Mouse (Mus musculus): ENCODE results near the gene Cbarp. TPM values are rescaled to one million over a fixed set of nuclear protein-coding genes. Genes with fewer than 3 reads are reported as not detected.

The Cbarp gene
- total and polyA plus RNA-seq, 3 experiments = 3.0 to 4.9 (median 3.9) TPM

- Histone ChIP-seq H3K27ac (no peak overlapping the region), H3K36me3 (ENCODE audit: control insufficient read depth, insufficient read depth, low read length) (no peaks in the 10 kb centered on the region), H3K4me3 (no peak overlapping the region), H3K27me3 (ENCODE audit: control insufficient read depth, insufficient read depth, low read length) (no peaks in the 10 kb centered on the region), H3K4me1 (ENCODE audit: control insufficient read depth, insufficient read depth, low read length) (no peaks in the 10 kb centered on the region), H3K79me2 (replicated peaks; ENCODE audit: control insufficient read depth, insufficient read depth, low read length) (no peaks in the 10 kb centered on the region), H3K9ac (ENCODE audit: low read depth, low read length) (no peak overlapping the region)
- TF ChIP-seq POLR2A (IDR thresholded peaks at IDR 0.05; ENCODE audit: insufficient read depth, low read depth, low read length) = no peak
- TF ChIP-seq EP300 (IDR thresholded peaks at IDR 0.05; ENCODE audit: insufficient read depth, low read depth, low read length) = no peak
- TF ChIP-seq CTCF (IDR thresholded peaks at IDR 0.05) = no peak
- intact Hi-C loops (cut with DNase I) = no loop called here
- 76% methylated on average over 5 of the region's 5 CpGs for WGBS
- no peak for DNase-seq
These were observed 40.2 kb upstream of the Cbarp start for GRCm38 (mm10) chr10:80180823-80181222.

- Histone ChIP-seq H3K4me3 (no peak overlapping the region), H3K27me3 (ENCODE audit: control insufficient read depth, insufficient read depth, low read length) (no peaks in the 10 kb centered on the region), H3K4me1 (ENCODE audit: control insufficient read depth, insufficient read depth, low read length) (no peaks in the 10 kb centered on the region), H3K79me2 (replicated peaks; ENCODE audit: control insufficient read depth, insufficient read depth, low read length) (no peaks in the 10 kb centered on the region), H3K27ac (no peak overlapping the region), H3K9ac (ENCODE audit: low read depth, low read length) (no peak overlapping the region), H3K36me3 (ENCODE audit: control insufficient read depth, insufficient read depth, low read length) (no peaks in the 10 kb centered on the region)
- no peak for DNase-seq
- intact Hi-C loops (cut with DNase I) = no loop called here
- TF ChIP-seq CTCF (IDR thresholded peaks at IDR 0.05) (no peak), EP300 (IDR thresholded peaks at IDR 0.05; ENCODE audit: insufficient read depth, low read depth, low read length) (no peak), POLR2A (IDR thresholded peaks at IDR 0.05; ENCODE audit: insufficient read depth, low read depth, low read length) (no peak)
- 64% methylated on average over 6 of the region's 6 CpGs for WGBS
These were observed 39.7 kb upstream of the Cbarp start for GRCm38 (mm10) chr10:80180288-80180687.

- peak within 1 kb of the TSS; percentile 70 for H3K9ac ChIP-seq (ENCODE audit: low read depth, low read length)
These were observed 38.7 kb upstream of the Cbarp start, which contains the start of gene Efna2 for GRCm38 (mm10) chr10:80179068-80180051. Gene Efna2, plus strand, starts transcription at chr10:80179482.

GRCm38 (mm10) chr10:80177441-80178279 lies 37.0 kb upstream of the Cbarp start:
- TF ChIP-seq EP300 (IDR thresholded peaks at IDR 0.05; ENCODE audit: insufficient read depth, low read depth, low read length) (no peak), POLR2A (IDR thresholded peaks at IDR 0.05; ENCODE audit: insufficient read depth, low read depth, low read length) (no peak), CTCF (IDR thresholded peaks at IDR 0.05) (no peak)
- H3K27ac ChIP-seq = no peak overlapping the region

More at GRCm38 (mm10) chr10:80179068-80180051, 38.7 kb upstream of the Cbarp start, which contains the start of gene Efna2:
- WGBS = 10% methylated on average over 94 of the region's 106 CpGs
- H3K36me3 ChIP-seq (ENCODE audit: control insufficient read depth, insufficient read depth, low read length) = no peaks in the 10 kb centered on the region
- intact Hi-C loops (cut with DNase I) = loop anchor here (5.0 to 10.0 kb wide), 3 partner anchors 48 to 193 kb away; partner anchors contain the start of genes 2310011J03Rik, Mum1, Pcsk4 and Reep6
- no peaks in the 10 kb centered on the region for H3K79me2 ChIP-seq (replicated peaks; ENCODE audit: control insufficient read depth, insufficient read depth, low read length)
- peak within 1 kb of the TSS; percentile 40; the same call in 1 of the 2 replicates for H3K27ac ChIP-seq
- H3K4me3 ChIP-seq = peak within 1 kb of the TSS; percentile 58
- TF ChIP-seq POLR2A (IDR thresholded peaks at IDR 0.05; ENCODE audit: insufficient read depth, low read depth, low read length) (no peak), EP300 (IDR thresholded peaks at IDR 0.05; ENCODE audit: insufficient read depth, low read depth, low read length) (no peak)
- DNase-seq = peak; percentile 68 to 73
- no peaks in the 10 kb centered on the region for H3K27me3 ChIP-seq (ENCODE audit: control insufficient read depth, insufficient read depth, low read length)
- H3K4me1 ChIP-seq (ENCODE audit: control insufficient read depth, insufficient read depth, low read length) = no peaks in the 10 kb centered on the region

GRCm38 (mm10) chr10:80176270-80176834 lies 35.7 kb upstream of the Cbarp start:
- 84% methylated on average over 5 of the region's 5 CpGs for WGBS
- intact Hi-C loops (cut with DNase I) = loop anchor here (1.0 to 10.0 kb wide), 4 partner anchors 51 to 196 kb away; partner anchors contain the start of genes 2310011J03Rik, Adamtsl5, Mum1 and Pcsk4
- H3K4me3 ChIP-seq = no peak overlapping the region
- H3K27me3 ChIP-seq (ENCODE audit: control insufficient read depth, insufficient read depth, low read length) = no peaks in the 10 kb centered on the region
- H3K36me3 ChIP-seq (ENCODE audit: control insufficient read depth, insufficient read depth, low read length) = no peaks in the 10 kb centered on the region; the same call in 1 of the 2 replicates
- no peak overlapping the region for H3K9ac ChIP-seq (ENCODE audit: low read depth, low read length)
- peaks cover 1% of the 10 kb centered on the region; the same call in 1 of the 2 replicates for H3K79me2 ChIP-seq (replicated peaks; ENCODE audit: control insufficient read depth, insufficient read depth, low read length)
- DNase-seq = no peak
- peaks cover 3% of the 10 kb centered on the region; the same call in 1 of the 2 replicates for H3K4me1 ChIP-seq (ENCODE audit: control insufficient read depth, insufficient read depth, low read length)
- no peak for TF ChIP-seq EP300 (IDR thresholded peaks at IDR 0.05; ENCODE audit: insufficient read depth, low read depth, low read length)
- no peak for TF ChIP-seq CTCF (IDR thresholded peaks at IDR 0.05)
- TF ChIP-seq POLR2A (IDR thresholded peaks at IDR 0.05; ENCODE audit: insufficient read depth, low read depth, low read length) = no peak
- no peak overlapping the region for H3K27ac ChIP-seq

More at GRCm38 (mm10) chr10:80177441-80178279, 37.0 kb upstream of the Cbarp start:
- H3K27me3 ChIP-seq (ENCODE audit: control insufficient read depth, insufficient read depth, low read length) = no peaks in the 10 kb centered on the region
- no peak overlapping the region for H3K4me3 ChIP-seq
- H3K9ac ChIP-seq (ENCODE audit: low read depth, low read length) = no peak overlapping the region
- intact Hi-C loops (cut with DNase I) = loop anchor here (5.0 to 10.0 kb wide), 3 partner anchors 50 to 195 kb away; partner anchors contain the start of genes 2310011J03Rik, Mum1, Pcsk4 and Reep6
- no peaks in the 10 kb centered on the region for H3K79me2 ChIP-seq (replicated peaks; ENCODE audit: control insufficient read depth, insufficient read depth, low read length)
- peaks cover 1% of the 10 kb centered on the region; the same call in 1 of the 2 replicates for H3K4me1 ChIP-seq (ENCODE audit: control insufficient read depth, insufficient read depth, low read length)
- DNase-seq = no peak
- H3K36me3 ChIP-seq (ENCODE audit: control insufficient read depth, insufficient read depth, low read length) = no peaks in the 10 kb centered on the region
- 82% methylated on average over 7 of the region's 7 CpGs for WGBS

All from heart, adult 2 months (tissue).